In genomic region chr8:67032856-67033255, GRCm38 (mm10) we compare ENCODE assay signal across 27 mouse cellular contexts.
"Had no signal": no experiment of that assay in that cellular context is flagged by ENCODE, and none has a peak within 500 bp of the region (broad histone marks: within the 10 kb centered on the region; RNA-seq: fewer than 3 reads in every experiment).

No protein-coding gene starts in this region.

- H3K36me3 ChIP-seq: heart, embryonic 10.5 days; heart, embryonic 12.5 days; hindbrain, embryonic 10.5 days; hindbrain, embryonic 12.5 days; intestine, embryonic 15.5 days; limb, embryonic 13.5 days; limb, embryonic 15.5 days; liver, embryonic 12.5 days had no signal

- H3K4me3 ChIP-seq: gastrocnemius, adult 2 months; heart, embryonic 10.5 days; heart, embryonic 12.5 days; hindbrain, embryonic 10.5 days; hindbrain, embryonic 12.5 days; intestine, embryonic 15.5 days; layer of hippocampus, adult 2 months; left cerebral cortex, adult 2 months; limb, embryonic 13.5 days; limb, embryonic 15.5 days; liver, embryonic 12.5 days had no signal

- H3K27ac ChIP-seq: gastrocnemius, adult 2 months; heart, embryonic 10.5 days; hindbrain, embryonic 10.5 days; hindbrain, embryonic 12.5 days; hindbrain, embryonic 14.5 days; intestine, embryonic 15.5 days; layer of hippocampus, adult 2 months; left cerebral cortex, adult 2 months; limb, embryonic 13.5 days; limb, embryonic 15.5 days; liver, embryonic 12.5 days; liver, embryonic 14.5 days had no signal

- ATAC-seq: hindbrain, embryonic 16.5 days; inflammation-experienced regulatory T-cells, adult 6 months; intestine, embryonic 15.5 days; intestine, postnatal 0 days; liver, embryonic 12.5 days had no signal

- H3K9me3 ChIP-seq: heart, embryonic 10.5 days; heart, embryonic 12.5 days; hindbrain, embryonic 10.5 days; hindbrain, embryonic 12.5 days; intestine, embryonic 15.5 days; limb, embryonic 13.5 days; limb, embryonic 15.5 days; liver, embryonic 12.5 days had no signal

- H3K4me2 ChIP-seq: heart, embryonic 12.5 days; hindbrain, embryonic 12.5 days; hindbrain, embryonic 14.5 days; intestine, embryonic 15.5 days; limb, embryonic 13.5 days; limb, embryonic 15.5 days; liver, embryonic 12.5 days had no signal

- H3K9ac ChIP-seq: heart, embryonic 12.5 days; hindbrain, embryonic 12.5 days; hindbrain, embryonic 14.5 days; intestine, embryonic 15.5 days; limb, embryonic 13.5 days; limb, embryonic 15.5 days; liver, embryonic 12.5 days; liver, embryonic 14.5 days had no signal

- H3K4me1 ChIP-seq: heart, embryonic 10.5 days; heart, embryonic 12.5 days; hindbrain, embryonic 10.5 days; hindbrain, embryonic 12.5 days; intestine, embryonic 15.5 days; limb, embryonic 13.5 days; limb, embryonic 15.5 days; liver, embryonic 12.5 days had no signal

- DNase-seq: gastrocnemius, adult 2 months; gastrocnemius, postnatal 10 days; gastrocnemius, postnatal 25 days; heart, adult 18-20 months; heart, postnatal 10 days; heart, postnatal 4 days; kidney, adult 18-20 months; kidney, adult 8-10 months; kidney, postnatal 10 days; kidney, postnatal 25 days; kidney, postnatal 4 days; left cerebral cortex, postnatal 4 days had no signal

- H3K27me3 ChIP-seq: heart, embryonic 12.5 days; hindbrain, embryonic 12.5 days; intestine, embryonic 15.5 days; limb, embryonic 13.5 days; limb, embryonic 15.5 days; liver, embryonic 12.5 days had no signal
